In the genomic region with DNA sequence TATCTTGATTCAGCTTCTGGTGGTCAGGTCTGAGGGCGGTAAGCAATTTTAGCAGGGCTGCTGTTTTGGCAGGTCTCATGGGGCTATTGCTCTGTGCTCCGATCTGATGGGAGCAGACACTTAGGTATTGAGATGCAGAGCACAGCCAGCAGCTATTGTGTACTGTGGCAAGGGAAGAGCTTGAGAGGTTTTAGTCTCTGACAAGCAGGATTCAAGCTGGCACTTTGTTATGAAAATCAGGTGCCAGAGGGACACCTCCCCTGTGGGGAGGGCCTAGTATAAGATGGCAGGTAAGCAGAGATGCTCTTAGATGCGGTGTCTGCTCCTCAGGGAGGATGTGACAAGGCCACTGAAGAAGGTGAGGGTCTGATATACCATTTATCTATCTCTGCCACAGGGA, we compare ENCODE assay signal across 17 mouse cellular contexts.
A peak's percentile ranks its signal among the peaks of the same experiment; 100 is the strongest.
DNase-seq lines count a peak whose midpoint lies in the region; ATAC-seq and TF ChIP-seq lines count a peak whose summit lies in the region.
"Had no signal": no experiment of that assay in that cellular context is flagged by ENCODE, and none has a peak within 500 bp of the region (broad histone marks: within the 10 kb centered on the region; RNA-seq: fewer than 3 reads in every experiment).

No protein-coding gene starts in this region.

- H3K36me3 ChIP-seq in forebrain, embryonic 15.5 days: no peaks in the 10 kb centered on the region
- H3K36me3 ChIP-seq in forebrain, embryonic 10.5 days (replicated peaks): no peaks in the 10 kb centered on the region
- H3K36me3 ChIP-seq in hindbrain, embryonic 14.5 days (replicated peaks; ENCODE audit: control insufficient read depth, insufficient read depth): no peaks in the 10 kb centered on the region
- H3K36me3 ChIP-seq in midbrain, embryonic 16.5 days (ENCODE audit: control insufficient read depth, insufficient read depth, low read length): no peaks in the 10 kb centered on the region
- no peaks in the 10 kb centered on the region for H3K36me3 ChIP-seq in heart, adult 2 months (ENCODE audit: control insufficient read depth, insufficient read depth, low read length)
- H3K36me3 ChIP-seq: heart, embryonic 12.5 days had no signal

- no peaks in the 10 kb centered on the region for H3K79me2 ChIP-seq in heart, adult 2 months (replicated peaks; ENCODE audit: control insufficient read depth, insufficient read depth, low read length)

- H3K4me3 ChIP-seq in forebrain, embryonic 15.5 days: no peak overlapping the region
- no peak overlapping the region for H3K4me3 ChIP-seq in forebrain, embryonic 10.5 days
- H3K4me3 ChIP-seq in hindbrain, embryonic 14.5 days (replicated peaks; ENCODE audit: low read length): no peak overlapping the region
- no peak overlapping the region for H3K4me3 ChIP-seq in midbrain, embryonic 16.5 days (ENCODE audit: low read depth, low read length)
- no peak overlapping the region for H3K4me3 ChIP-seq in heart, adult 2 months
- H3K4me3 ChIP-seq: heart, embryonic 12.5 days; layer of hippocampus, adult 2 months had no signal

- H3K4me1 ChIP-seq in forebrain, embryonic 15.5 days: peaks cover 7% of the 10 kb centered on the region
- H3K4me1 ChIP-seq in forebrain, embryonic 10.5 days: peaks cover 19% of the 10 kb centered on the region
- peaks cover 16% of the 10 kb centered on the region for H3K4me1 ChIP-seq in hindbrain, embryonic 14.5 days (replicated peaks; ENCODE audit: control insufficient read depth, insufficient read depth, low read length)
- H3K4me1 ChIP-seq in midbrain, embryonic 16.5 days (ENCODE audit: control insufficient read depth, insufficient read depth, low read length): peaks cover 11% of the 10 kb centered on the region
- H3K4me1 ChIP-seq in heart, adult 2 months (ENCODE audit: control insufficient read depth, insufficient read depth, low read length): no peaks in the 10 kb centered on the region
- H3K4me1 ChIP-seq: heart, embryonic 12.5 days had no signal

- no peaks in the 10 kb centered on the region for H3K9me3 ChIP-seq in forebrain, embryonic 15.5 days
- H3K9me3 ChIP-seq in forebrain, embryonic 10.5 days: 0 out of 2 replicates have a peak, but pooled peaks cover 4% of the 10 kb centered on the region
- no peaks in the 10 kb centered on the region for H3K9me3 ChIP-seq in hindbrain, embryonic 14.5 days (ENCODE audit: control insufficient read depth, low read length)
- no peaks in the 10 kb centered on the region for H3K9me3 ChIP-seq in midbrain, embryonic 16.5 days (replicated peaks; ENCODE audit: control insufficient read depth, low read length, poor library complexity, severe bottlenecking)
- H3K9me3 ChIP-seq: heart, embryonic 12.5 days had no signal

- no peak for TF ChIP-seq EP300 in heart, adult 2 months (IDR thresholded peaks at IDR 0.05; ENCODE audit: insufficient read depth, low read depth, low read length)

- H3K27me3 ChIP-seq in forebrain, embryonic 15.5 days: no peaks in the 10 kb centered on the region
- peaks cover 4% of the 10 kb centered on the region; the same call in 1 of the 2 replicates for H3K27me3 ChIP-seq in forebrain, embryonic 10.5 days (ENCODE audit: poor library complexity, severe bottlenecking)
- H3K27me3 ChIP-seq in hindbrain, embryonic 14.5 days (ENCODE audit: control insufficient read depth, insufficient read depth, low read length): no peaks in the 10 kb centered on the region
- no peaks in the 10 kb centered on the region for H3K27me3 ChIP-seq in midbrain, embryonic 16.5 days (ENCODE audit: control insufficient read depth, insufficient read depth, low read depth, low read length)
- H3K27me3 ChIP-seq in heart, adult 2 months (ENCODE audit: control insufficient read depth, insufficient read depth, low read length): no peaks in the 10 kb centered on the region
- H3K27me3 ChIP-seq: heart, embryonic 12.5 days had no signal

- peak; percentile 29; the same call in 1 of the 2 replicates for ATAC-seq in forebrain, embryonic 15.5 days (replicated peaks)
- peak; percentile 54; the same call in 1 of the 2 replicates for ATAC-seq in hindbrain, embryonic 14.5 days (ENCODE audit: low FRiP score)
- ATAC-seq in midbrain, embryonic 16.5 days: peak; percentile 68
- ATAC-seq: intestine, embryonic 16.5 days had no signal

- no peak for DNase-seq in forebrain, embryonic 10.5 days (ENCODE audit: extremely low spot score, low spot score)
- peak; percentile 18 for DNase-seq in WW6 (ENCODE audit: low read depth, low spot score)
- no peak for DNase-seq in hindbrain, embryonic 14.5 days (ENCODE audit: low spot score)
- no peak for DNase-seq in heart, adult 2 months
- no peak for DNase-seq in cerebellum, postnatal 4 days (ENCODE audit: low spot score in 2 of 2)
- DNase-seq: adrenal gland, adult 8-10 months; cerebellum, adult 18-20 months; left cerebral cortex, postnatal 4 days; lung, adult 18-20 months; lung, postnatal 36 days; right cerebral cortex, postnatal 4 days; thymus, postnatal 36 days had no signal

- H3K9ac ChIP-seq in forebrain, embryonic 15.5 days (replicated peaks): no peak overlapping the region
- no peak overlapping the region for H3K9ac ChIP-seq in hindbrain, embryonic 14.5 days
- no peak overlapping the region for H3K9ac ChIP-seq in midbrain, embryonic 16.5 days (ENCODE audit: low read depth, low read length)
- no peak overlapping the region for H3K9ac ChIP-seq in heart, adult 2 months (ENCODE audit: low read depth, low read length)
- H3K9ac ChIP-seq: heart, embryonic 12.5 days had no signal

- intact Hi-C loops in heart, adult 2 months (cut with DNase I): no loop called here

- no peak overlapping the region for H3K4me2 ChIP-seq in forebrain, embryonic 15.5 days (replicated peaks)
- no peak overlapping the region for H3K4me2 ChIP-seq in hindbrain, embryonic 14.5 days (replicated peaks)
- no peak overlapping the region for H3K4me2 ChIP-seq in midbrain, embryonic 16.5 days (ENCODE audit: low read length)
- H3K4me2 ChIP-seq: heart, embryonic 12.5 days had no signal

- no peak overlapping the region; the same call in 1 of the 2 replicates for H3K27ac ChIP-seq in forebrain, embryonic 15.5 days (replicated peaks)
- H3K27ac ChIP-seq in forebrain, embryonic 10.5 days: no peak overlapping the region
- peak overlapping the region; percentile 27 for H3K27ac ChIP-seq in hindbrain, embryonic 14.5 days
- peak overlapping the region; percentile 47 for H3K27ac ChIP-seq in midbrain, embryonic 16.5 days (ENCODE audit: low read length)
- no peak overlapping the region for H3K27ac ChIP-seq in heart, adult 2 months
- H3K27ac ChIP-seq: layer of hippocampus, adult 2 months had no signal

- TF ChIP-seq CTCF in heart, adult 2 months (IDR thresholded peaks at IDR 0.05): no peak

- TF ChIP-seq POLR2A in heart, adult 2 months (IDR thresholded peaks at IDR 0.05; ENCODE audit: insufficient read depth, low read depth, low read length): no peak

- 20% methylated on average over 3 of the region's 3 CpGs for WGBS in forebrain, embryonic 15.5 days
- WGBS in forebrain, embryonic 10.5 days: 17% methylated on average over 3 of the region's 3 CpGs
- WGBS in hindbrain, embryonic 14.5 days: 19% methylated on average over 3 of the region's 3 CpGs
- 6% methylated on average over 3 of the region's 3 CpGs for WGBS in midbrain, embryonic 16.5 days
- 79% methylated on average over 3 of the region's 3 CpGs for WGBS in heart, adult 2 months

Comparison
In these comparisons a context has a peak if more than half of its experiments do, and no peak if none do; other contexts are left out.
1. H3K27ac ChIP-seq: peak in hindbrain, embryonic 14.5 days (single experiment) and midbrain, embryonic 16.5 days (single experiment); none in forebrain, embryonic 15.5 days (single experiment), forebrain, embryonic 10.5 days (single experiment) and heart, adult 2 months (single experiment).
2. Peak in every context shown above with its lines, with median percentiles within 50 percentile points of each other: ATAC-seq.